Mouse (Mus musculus) embryonic fibroblast, embryonic 13.5 days (primary cell): ENCODE measurements around the gene Runx1.
A peak's percentile ranks its signal among the peaks of the same experiment; 100 is the strongest.

Experiments used
- CTCF ChIP-seq: IDR thresholded peaks from 2 replicates; pipeline ENCODE4 v1.5.1; 2011; ENCODE audit warnings: mild to moderate bottlenecking, control low read depth, low read length, moderate library complexity, borderline replicate concordance; ENCODE audit not compliant: insufficient read depth
- POLR2A ChIP-seq: IDR thresholded peaks from 2 replicates; pipeline ENCODE4 v1.6.1; 2011; ENCODE audit warnings: low read depth, mild to moderate bottlenecking, control low read depth, low read length, moderate library complexity

DNA sequence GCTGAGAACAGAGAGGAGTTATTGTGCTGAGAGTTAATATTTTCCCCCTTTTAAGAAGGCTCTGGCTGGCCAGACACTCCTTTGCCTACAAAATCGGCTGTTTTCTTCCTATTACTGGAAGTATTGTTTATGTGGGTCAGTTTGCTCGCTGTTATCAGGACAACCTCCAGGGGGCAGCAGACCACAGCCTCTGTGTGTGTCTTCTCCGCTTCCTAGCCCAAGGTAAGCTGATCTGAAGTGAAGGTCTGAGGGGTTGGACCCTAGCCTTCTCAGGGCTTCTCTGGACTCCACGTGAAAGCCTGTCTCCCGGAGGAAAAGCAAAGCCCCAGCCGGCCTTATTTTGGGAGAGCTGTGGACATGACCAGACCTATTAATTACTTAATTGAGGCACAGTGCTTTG, 260.2 kb downstream of the Runx1 start:
- TF ChIP-seq POLR2A (no peak), CTCF (peak; percentile 77)
